Mouse (Mus musculus): ENCODE data around the gene Klhl36.

- TF ChIP-seq POLR2A (IDR thresholded peaks at IDR 0.05; ENCODE audit: borderline replicate concordance, extremely low read depth, insufficient read depth, insufficient read length, poor library complexity, severe bottlenecking) (no peak), CTCF (IDR thresholded peaks at IDR 0.05; ENCODE audit: borderline replicate concordance, extremely low read depth, insufficient read depth, insufficient read length) (no peak)
Observed at GRCm38 (mm10) chr8:119897933-119898332, 35.9 kb downstream of the Klhl36 start.

Measured in brain, embryonic 14.5 days (tissue).